Mouse (Mus musculus) left cerebral cortex, postnatal 25 days (tissue): ENCODE measurements around the gene Pcgf3. TPM values are rescaled to one million over a fixed set of nuclear protein-coding genes. Genes with fewer than 3 reads are reported as not detected.

Source experiments
- DNase-seq, 2 experiments: peaks; one replicate each; pipeline ENCODE4 v3.0.0; 2022; ENCODE audit warnings: low spot score in 2 of 2, mixed read lengths in 1 of 2
- intact Hi-C: fragments of 180-260 bp; cut with DNase I; formaldehyde crosslinking; loops from one replicate; pipeline ENCODE4 v1.15.1; 2025
- total RNA-seq, 2 experiments: library from RNA; stranded (reverse); gene quantifications; 2 replicates each; pipeline ENCODE4 v1.2.3; 2021

The Pcgf3 gene
- 10 to 100 TPM; 47.2 to 58.5 TPM for total RNA-seq

DNA sequence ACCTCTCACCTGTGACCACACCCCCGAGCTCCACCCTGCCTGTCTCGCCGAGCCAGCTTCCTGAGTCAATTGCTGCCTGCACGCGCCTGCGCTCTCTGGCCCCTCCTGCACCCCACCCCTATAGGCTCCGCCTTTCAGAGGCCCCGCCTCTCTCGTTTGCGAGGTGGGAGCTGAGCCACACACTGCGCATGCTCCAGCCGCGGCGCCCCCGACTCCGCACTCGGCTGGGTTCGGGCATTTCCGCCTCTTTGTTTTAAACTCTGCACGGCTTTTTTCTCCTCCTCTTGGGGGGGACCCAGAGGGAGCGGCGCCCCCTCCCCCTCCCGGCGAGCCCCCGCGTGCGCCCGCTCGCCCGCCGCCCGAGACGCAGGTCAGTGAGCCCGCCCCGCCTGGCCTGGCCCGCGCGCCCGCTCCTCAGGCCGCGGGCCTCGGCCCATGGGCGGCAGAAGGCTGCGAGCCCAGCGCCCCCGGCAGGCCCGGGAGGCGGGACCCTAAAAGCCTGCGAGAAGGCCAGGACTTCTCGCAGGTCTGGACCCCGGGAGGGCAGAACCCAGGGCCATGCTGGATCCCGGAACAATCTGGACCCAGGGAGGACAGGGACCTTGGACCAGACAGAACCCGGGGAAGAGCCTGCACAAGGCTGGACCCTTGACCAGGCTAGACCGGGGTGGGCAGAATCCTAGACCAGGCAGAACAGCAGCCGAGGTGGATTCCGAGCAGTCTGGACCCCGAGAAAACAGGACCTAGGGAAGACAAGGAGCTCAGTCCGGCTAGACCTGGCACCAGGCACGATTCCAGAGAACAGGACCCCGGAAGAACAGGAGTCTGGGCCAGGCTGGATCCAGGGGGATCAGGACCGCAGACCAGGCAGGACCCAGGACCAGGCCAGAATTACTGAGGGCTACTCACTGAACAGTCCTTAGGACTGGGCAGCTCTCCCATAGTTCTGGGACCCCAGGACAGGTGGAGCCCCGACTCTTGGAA lies at the start of gene Pcgf3:
Pcgf3 (plus strand) TSS at position 151 of the 984 bp plus-strand sequence.
- DNase-seq, result peak; percentile 92 to 98
- intact Hi-C loops, result loop anchor here (2.0 to 5.0 kb wide), 2 partner anchors 27 to 94 kb away; partner anchors contain the start of genes Atp5k and Gm42517

DNA sequence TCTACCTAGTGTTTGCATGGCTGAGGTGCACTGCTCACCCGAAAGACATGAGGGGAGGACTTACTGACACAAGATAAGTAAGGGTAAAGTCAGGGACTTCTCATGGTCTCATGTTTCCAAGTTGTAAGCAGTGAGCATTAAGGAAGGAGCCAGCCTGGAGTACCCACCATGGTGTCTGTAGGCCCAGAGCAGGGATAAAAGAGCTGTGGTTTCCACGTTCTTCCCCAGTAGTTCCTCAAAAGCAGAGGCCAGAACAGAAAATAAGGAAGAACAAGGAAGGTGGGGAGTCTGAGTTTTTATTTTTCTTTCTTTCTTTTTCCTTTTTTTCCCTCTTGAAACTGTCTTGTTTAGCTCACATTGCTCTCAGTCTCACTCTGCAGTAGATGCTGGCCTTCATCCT lies 46.3 kb upstream of the Pcgf3 start:
- intact Hi-C loops, result no loop called here
- DNase-seq, result no peak

DNA sequence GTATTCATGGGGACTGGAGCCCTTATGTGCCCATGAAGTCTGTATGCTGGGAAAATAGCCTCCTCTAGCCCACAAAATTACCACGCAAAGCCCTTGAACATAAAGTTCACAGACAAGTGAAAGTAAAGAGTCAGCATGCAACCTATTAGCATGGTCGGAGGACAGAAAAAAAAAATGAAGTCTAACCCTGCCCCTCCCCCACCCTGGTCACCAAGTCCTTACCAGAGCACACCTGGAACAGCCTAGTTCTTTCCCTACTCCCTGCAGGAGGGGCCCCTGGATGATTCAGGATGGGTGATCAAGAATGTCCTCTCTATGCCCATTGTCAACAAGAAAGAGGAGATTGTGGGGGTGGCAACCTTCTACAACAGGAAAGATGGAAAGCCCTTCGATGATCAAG lies 38.3 kb upstream of the Pcgf3 start:
- intact Hi-C loops, result no loop called here
- DNase-seq, result no peak

DNA sequence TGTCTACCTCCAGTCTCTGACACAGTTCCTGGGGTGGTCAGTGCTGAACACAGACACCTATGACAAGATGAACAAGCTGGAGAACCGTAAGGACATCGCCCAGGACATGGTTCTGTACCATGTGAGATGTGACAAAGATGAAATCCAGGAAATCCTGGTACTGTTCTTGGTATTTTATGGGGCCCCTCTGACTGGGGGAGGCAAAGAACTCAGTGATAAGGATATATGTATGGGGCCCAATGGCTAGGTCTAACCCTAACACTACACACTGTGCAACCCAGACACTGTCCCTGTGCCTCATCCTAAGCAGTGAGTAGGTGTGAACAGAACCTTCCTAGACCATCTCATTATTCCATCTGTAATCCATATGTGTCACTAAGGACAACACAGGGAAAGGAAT lies 37.6 kb upstream of the Pcgf3 start:
- DNase-seq, result no peak
- intact Hi-C loops, result no loop called here

DNA sequence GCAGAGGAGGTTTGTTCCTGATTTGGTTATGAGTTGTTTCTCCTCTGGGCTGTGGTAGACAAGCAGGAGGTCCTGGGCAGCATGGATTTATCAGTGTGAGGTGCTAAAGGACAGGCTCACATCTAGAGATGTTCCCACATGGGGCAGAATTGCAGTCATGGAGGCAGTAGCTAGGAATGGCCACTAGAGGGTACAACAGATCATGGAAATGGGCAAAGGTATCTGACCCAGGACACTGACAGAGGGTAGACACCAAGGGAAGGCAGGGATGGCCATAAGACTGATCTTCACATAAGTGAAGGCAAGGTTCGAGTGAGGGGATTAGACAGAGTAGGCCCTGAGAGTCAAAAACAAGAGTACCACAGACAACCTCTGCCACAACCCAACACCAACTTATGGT lies 33.8 kb upstream of the Pcgf3 start:
- intact Hi-C loops, result loop anchor here (5.0 kb wide), 1 partner anchor 225 kb away; no protein-coding TSS in a partner anchor
- peak; percentile 43 to 47 for DNase-seq

DNA sequence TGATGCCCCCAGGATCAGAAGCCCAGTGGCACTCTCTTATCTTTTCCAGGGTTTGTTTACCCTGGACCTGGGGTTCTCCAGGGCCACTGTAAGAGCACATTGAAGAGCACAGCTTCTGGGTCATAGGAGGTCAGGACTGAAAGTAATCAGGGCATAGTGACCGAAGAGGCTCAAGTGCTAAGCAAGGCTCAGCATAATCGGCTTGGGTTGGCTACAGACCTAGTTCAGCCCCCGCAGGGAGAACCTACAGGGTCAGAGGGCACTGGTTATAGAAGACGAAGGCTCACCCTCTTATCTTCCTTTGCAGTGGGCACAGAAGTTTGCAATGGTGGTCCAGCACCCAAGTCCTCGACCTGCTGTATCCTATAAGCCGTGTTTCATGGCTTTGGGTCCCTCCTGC lies 29.8 kb upstream of the Pcgf3 start:
- intact Hi-C loops, result loop anchor here (5.0 kb wide), 2 partner anchors 151 to 211 kb away; no protein-coding TSS in a partner anchor

DNA sequence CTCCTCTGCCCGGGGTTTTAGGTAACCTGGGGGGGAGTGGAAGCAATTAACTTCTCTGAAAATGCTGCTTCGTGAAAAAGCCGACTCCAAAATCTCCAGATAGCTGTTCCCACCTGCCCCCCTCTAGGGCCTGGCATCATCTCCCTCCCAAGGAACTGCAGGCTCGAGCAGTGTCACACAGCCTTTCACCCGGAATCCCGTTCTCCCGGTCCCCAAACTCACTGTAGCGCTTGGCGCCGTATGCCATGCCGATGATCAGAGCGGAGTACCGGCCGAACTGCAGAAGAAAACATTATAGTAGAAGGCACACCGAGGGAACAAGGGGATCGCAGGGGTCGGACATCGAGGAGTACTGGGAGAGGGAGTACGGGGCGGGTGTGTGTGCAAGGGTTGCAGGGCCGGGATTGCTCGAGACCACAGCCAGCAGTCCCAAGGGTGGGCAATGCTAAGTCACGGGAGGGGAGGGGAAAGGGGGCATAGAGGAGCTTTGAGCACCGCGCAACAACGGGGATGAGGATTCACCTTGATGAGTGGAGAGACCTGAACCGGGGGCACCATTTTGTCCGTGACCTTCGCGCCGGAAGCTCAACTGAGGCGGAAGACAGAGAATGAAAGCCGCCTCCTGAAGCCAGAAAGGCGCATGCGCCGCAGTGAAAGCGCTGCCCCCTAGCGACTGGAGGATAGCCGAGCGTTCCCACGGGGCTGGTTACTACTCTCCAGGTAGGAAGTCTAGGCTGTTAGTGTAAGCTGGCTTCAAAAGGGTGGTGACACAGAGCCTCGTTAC lies 27.0 kb upstream of the Pcgf3 start, which contains the start of gene Atp5k:
Atp5k (minus strand) TSS at position 645 of the 784 bp plus-strand sequence.
- peak; percentile 92 to 98 for DNase-seq
- intact Hi-C loops, result loop anchor here (2.0 to 5.0 kb wide), 4 partner anchors 27 to 208 kb away; partner anchors contain the start of gene Pcgf3

More for the DNA sequence above, 29.8 kb upstream of the Pcgf3 start:
- no peak for DNase-seq

DNA sequence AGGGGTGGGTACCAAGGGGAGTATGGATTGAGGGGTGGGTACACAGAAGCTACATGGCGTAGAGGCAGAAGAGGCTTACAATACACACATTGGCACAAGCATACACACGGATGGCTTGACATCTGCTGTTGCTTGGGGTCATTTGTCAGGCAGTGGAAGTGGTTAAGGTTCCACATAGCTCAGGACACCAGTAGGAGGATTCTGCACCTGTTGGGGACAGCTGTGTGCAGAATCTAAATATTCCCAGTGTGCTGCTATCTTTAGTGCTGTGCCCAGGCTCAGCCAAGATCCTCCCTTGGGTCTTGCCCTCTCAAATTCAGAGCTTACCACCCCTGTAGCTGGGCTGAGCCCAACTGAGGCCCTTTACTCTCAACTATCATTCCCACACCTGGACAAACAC lies 24.9 kb upstream of the Pcgf3 start:
- DNase-seq, result no peak
- intact Hi-C loops, result no loop called here

DNA sequence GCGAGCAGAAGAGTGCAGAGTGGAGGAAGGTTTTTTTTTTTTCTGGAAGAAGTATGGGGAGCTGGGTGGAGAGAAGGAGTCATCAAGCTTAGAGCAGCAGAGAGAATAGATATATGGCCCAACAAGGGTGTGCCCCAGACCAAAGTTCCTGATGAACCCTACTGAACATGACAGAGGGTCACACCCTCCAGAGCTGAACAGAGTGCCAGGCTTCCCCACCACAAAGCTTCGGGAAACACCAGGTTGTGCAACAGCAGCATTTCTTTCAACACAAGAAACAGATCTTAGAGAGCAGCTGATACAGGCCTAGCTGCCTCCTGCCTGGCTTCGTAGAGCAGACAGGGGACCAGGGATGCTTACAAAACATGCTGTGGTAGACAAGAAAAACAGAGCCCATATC lies 14.1 kb upstream of the Pcgf3 start:
- no peak for DNase-seq
- intact Hi-C loops, result no loop called here

DNA sequence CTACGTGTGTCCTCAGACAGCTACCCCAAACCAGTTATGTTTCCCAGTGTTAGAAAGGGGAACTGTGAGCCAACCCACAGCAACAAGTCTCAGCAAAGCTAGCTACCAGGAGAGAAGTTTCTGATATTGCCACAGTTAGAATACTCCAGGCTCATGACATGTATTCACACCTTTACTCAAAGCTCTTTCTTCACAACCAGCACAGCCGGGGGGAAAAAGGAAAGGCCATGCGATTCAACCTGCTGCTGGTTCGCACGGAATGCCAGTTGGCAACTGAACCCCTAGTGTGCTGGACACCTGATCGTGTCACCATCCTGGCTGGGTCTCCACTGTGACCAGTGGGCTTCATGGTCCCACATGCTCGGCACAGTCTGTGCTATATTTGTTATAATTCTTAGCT lies 13.2 kb upstream of the Pcgf3 start:
- intact Hi-C loops, result no loop called here
- DNase-seq, result no peak

DNA sequence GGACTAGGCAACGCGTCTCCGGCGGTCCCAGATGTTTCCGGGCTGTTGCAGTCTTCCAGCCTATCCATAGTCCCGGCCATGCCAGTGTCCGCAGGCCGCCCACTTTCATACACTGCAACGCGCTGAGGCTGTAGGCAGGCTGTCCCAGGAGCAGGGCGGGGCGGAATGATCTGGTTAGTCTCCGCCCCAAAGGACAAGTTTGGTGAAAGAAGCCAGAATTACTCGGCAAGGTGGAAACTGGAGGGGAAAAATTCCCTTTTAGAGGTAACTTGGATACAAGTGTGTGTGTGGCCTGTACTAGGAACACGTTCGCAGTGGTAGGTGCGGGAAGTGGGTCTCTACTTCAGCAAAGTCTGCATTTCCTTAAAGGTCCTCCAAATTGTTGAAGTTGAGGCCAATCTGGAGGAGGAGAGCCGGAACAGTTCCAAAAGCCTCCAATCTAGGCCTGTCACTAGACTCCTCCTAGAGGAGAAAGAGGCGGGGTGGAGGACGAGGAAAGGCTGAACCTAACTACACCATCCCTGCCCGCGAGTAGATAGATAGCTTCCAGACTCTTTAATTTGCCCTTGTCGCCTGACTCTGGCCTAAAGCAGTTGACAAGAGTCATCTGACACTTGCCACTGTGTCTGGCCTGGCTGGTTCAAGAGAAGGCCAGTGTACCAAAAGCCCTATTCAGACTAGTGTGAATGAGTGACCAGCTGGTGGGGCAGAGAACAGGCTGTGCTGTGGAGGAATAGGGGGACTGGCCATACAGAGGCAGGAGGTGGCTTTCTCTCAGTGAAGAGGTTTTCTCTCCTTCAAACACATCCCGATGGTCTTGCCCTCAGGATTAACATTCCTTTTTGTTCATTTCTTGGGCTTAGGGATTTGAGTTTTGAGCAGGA lies 12.0 kb upstream of the Pcgf3 start, which contains the start of gene Mfsd7a:
Mfsd7a (minus strand) TSS at position 107 of the 884 bp plus-strand sequence.
- intact Hi-C loops, result no loop called here
- DNase-seq, result no peak

DNA sequence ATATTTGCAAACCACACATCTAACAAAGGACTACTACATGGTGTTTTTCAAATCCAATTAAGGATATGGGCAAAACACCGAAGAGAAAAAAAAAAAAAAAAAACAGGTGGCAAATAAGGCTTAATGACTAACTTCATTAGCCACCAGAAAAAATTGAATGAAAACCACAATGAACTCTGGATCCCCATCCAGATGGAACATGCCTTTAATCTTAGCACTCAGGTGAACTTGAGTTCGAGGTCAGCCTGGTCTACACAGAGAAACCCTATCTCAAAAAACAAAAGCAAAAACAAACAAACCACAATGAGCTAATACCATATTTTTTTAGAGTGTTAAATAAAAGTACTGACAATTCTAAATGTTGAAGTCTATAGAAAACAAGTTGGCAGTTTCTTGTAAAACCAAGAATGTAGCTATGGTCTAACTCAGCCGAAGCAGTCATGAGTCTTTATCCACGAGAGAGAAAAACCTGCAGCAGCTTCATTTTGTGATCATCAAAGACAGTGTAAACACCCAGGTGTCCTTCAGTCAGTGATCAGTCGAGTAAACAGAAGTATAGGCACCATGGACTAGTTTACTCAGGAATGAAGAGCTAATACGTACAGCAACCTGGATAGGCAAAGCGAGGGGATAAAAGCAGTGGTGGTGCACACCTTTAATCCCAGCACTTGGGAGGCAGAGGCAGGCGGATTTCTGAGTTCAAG lies 10.0 kb upstream of the Pcgf3 start:
- intact Hi-C loops, result no loop called here
- DNase-seq, result no peak

DNA sequence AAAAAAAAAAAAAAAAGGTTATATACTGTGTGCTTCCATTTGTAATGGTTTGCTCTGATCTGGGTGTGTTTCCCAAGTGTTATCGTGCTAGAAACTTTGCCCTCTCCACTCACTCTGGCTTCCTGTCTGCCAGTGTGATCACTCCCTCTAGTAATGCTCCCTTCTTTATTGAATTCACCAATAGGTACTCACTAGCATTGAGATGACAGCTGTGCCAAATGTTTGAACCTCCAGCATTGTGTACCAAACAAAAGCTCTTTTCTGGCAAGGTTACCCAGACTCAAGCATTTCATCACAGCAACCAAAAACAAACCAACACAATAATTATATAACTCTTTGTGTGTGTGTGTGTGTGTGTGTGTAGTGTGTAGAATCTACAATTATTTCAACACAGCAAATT lies 9.4 kb upstream of the Pcgf3 start:
- intact Hi-C loops, result no loop called here
- no peak for DNase-seq

DNA sequence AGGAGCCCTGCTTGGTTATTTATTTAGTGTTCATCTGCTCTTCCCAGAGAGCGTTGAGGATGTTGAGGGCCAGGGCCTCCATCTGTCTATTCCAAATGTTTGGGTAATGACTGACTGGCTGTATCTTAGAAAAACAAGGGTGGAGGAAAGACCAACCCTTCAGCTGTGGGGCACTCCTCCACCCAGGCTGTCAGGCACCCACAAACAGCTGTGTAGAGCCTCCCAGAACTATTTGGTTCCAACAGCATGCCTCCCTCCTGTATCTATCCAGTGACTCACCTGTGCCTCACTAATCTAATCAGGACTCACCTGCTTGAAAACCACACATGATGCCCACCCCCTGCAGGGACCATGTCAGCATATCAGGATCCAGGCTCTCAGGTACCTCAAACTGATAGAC lies 8.6 kb upstream of the Pcgf3 start:
- DNase-seq, result no peak
- intact Hi-C loops, result no loop called here

DNA sequence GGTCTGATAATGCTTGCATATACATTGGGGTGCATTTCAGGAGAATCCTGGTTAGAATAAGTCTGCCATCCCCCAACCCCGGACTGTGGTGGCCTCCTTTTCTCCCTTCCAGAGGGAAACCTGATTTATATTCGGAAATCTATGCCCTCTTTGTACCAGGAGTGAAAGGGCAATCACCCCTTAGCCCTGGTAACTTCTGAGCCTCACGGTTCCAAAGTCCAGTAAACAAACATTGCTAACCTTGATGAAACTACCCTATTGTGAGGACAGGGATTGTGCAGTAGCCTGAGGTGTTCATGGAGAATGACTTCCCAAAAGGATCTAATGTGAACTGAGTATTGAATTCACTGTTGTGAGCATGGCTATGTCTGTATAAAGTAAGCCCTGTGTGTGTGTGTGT lies 6.9 kb upstream of the Pcgf3 start:
- DNase-seq, result no peak
- intact Hi-C loops, result no loop called here

DNA sequence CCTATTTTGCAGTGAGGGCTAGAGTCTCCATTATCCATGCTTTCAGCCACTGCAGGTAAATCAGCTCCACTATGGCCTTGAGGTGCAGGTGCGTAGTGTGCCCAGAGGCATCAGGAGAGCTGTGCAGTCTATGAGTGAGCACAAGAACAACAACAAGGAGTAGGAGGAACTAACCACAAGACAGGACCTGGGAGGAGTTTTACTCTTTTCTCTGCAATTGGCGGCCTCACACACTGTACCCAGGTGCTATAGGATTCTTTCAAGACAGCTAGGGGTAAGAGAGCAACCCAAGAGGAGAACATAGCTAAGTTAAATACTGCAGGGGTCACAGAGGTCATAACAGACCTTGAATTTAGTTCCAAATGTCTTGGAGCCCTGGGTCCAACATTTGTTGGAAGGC lies 2.3 kb upstream of the Pcgf3 start:
- DNase-seq, result no peak
- intact Hi-C loops, result no loop called here

DNA sequence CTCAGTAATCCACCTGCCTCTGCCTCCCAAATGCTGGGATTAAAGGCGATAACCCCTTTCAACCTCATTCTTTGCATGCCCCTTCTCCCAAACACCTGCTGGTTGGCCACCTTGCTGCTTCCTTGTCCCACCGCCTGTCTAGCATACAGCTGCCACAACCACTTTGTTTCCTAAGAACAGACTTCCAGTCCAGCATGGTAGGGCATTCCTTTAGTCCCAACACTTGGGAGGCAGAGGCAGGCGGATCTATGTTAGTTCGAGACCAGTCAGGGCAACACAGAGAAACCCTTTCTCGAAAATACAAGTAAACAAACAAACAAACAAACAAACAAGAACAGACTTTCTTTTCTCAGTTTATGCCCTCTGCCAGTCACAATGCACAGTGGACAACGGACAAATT lies 571 bp upstream of the Pcgf3 start:
- DNase-seq, result no peak
- intact Hi-C loops, result loop anchor here (2.0 to 5.0 kb wide), 2 partner anchors 26 to 93 kb away; partner anchors contain the start of genes Atp5k and Gm42517

DNA sequence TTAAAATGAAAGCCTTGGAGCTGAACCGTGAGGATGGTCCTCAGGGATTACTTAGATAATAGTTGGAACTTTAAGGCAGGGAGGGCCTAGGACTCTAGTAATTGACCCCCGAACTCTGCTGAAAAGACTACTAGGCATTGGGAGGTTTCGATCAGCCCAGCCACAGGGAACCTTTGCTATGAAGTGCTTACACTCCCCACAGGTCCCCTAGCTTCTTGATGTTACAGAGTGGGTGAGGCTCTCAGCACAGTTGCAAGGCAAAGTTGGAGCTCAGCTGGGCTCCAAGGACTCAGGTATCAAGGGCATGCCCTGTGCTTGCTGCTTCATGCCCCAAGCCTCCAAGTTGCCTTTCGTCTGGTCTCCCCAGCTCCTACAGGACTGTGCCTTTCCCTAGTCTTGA lies 1.4 kb downstream of the Pcgf3 start:
- intact Hi-C loops, result loop anchor here (5.0 kb wide), 1 partner anchor 95 kb away; the partner anchor contains the start of gene Gm42517
- no peak for DNase-seq
